Mouse (Mus musculus): ENCODE measurements at regions not wholly inside any gene's neighbourhood (a gene's known extent, or its start where the extent isn't known, plus 50 kb on each side); places are given as distances from the start of the nearest gene placed in this dataset.

- no peak for TF ChIP-seq CTCF (conservative IDR thresholded peaks at IDR 0.05; ENCODE audit: low read length)
- TF ChIP-seq POU5F1 (IDR thresholded peaks at IDR 0.05; ENCODE audit: borderline replicate concordance, low read length) = no peak
- no peak for TF ChIP-seq NANOG (IDR thresholded peaks at IDR 0.05; ENCODE audit: borderline replicate concordance, low read length)
Observed at GRCm38 (mm10) chr6:13294393-13294792, 69.6 kb upstream of the Vwde start.
